Mouse (Mus musculus): ENCODE measurements around the gene Pagr1a.
A peak's percentile ranks its signal among the peaks of the same experiment; 100 is the strongest.

The Pagr1a gene

GRCm38 (mm10) chr7:127016971-127017949 is at the start of gene Pagr1a:
Gene Pagr1a (minus strand): TSS chr7:127017352.
- DNase-seq (ENCODE audit: low spot score): peak; percentile 100

GRCm38 (mm10) chr7:127066317-127066716 is 49.2 kb upstream of the Pagr1a start:
- DNase-seq (ENCODE audit: low spot score): no peak

GRCm38 (mm10) chr7:127065538-127065937 is 48.4 kb upstream of the Pagr1a start:
- no peak for DNase-seq (ENCODE audit: low spot score)

GRCm38 (mm10) chr7:127055026-127055585 is 38.0 kb upstream of the Pagr1a start:
- no peak for DNase-seq (ENCODE audit: low spot score)

GRCm38 (mm10) chr7:127041851-127042672 is 24.9 kb upstream of the Pagr1a start, which contains the start of gene Kif22:
Gene Kif22 (minus strand): TSS chr7:127042471.
- DNase-seq (ENCODE audit: low spot score): peak; percentile 94

GRCm38 (mm10) chr7:127031244-127031643 is 14.1 kb upstream of the Pagr1a start:
- no peak for DNase-seq (ENCODE audit: low spot score)

GRCm38 (mm10) chr7:127030172-127030571 is 13.0 kb upstream of the Pagr1a start:
- no peak for DNase-seq (ENCODE audit: low spot score)

GRCm38 (mm10) chr7:127027885-127028284 is 10.7 kb upstream of the Pagr1a start:
- no peak for DNase-seq (ENCODE audit: low spot score)

- peak; percentile 100 for DNase-seq (ENCODE audit: low spot score)
Observed at GRCm38 (mm10) chr7:127026984-127027726, 10.0 kb upstream of the Pagr1a start, which contains the start of gene Maz. Gene Maz (minus strand): TSS chr7:127027037.

- DNase-seq (ENCODE audit: low spot score): peak; percentile 82
Observed at GRCm38 (mm10) chr7:127026616-127026983, 9.4 kb upstream of the Pagr1a start.

GRCm38 (mm10) chr7:127026161-127026600 is 9.0 kb upstream of the Pagr1a start:
- peak; percentile 73 for DNase-seq (ENCODE audit: low spot score)

- DNase-seq (ENCODE audit: low spot score): peak; percentile 50
Observed at GRCm38 (mm10) chr7:127025556-127026160, 8.5 kb upstream of the Pagr1a start.

- peak; percentile 77 for DNase-seq (ENCODE audit: low spot score)
Observed at GRCm38 (mm10) chr7:127024755-127025555, 7.8 kb upstream of the Pagr1a start.

- no peak for DNase-seq (ENCODE audit: low spot score)
Observed at GRCm38 (mm10) chr7:127023896-127024690, 6.9 kb upstream of the Pagr1a start.

GRCm38 (mm10) chr7:127023272-127023691 is 6.1 kb upstream of the Pagr1a start:
- DNase-seq (ENCODE audit: low spot score): no peak

GRCm38 (mm10) chr7:127022528-127023271 is 5.5 kb upstream of the Pagr1a start:
- no peak for DNase-seq (ENCODE audit: low spot score)

- DNase-seq (ENCODE audit: low spot score): peak; percentile 49
Observed at GRCm38 (mm10) chr7:127021563-127022527, 4.7 kb upstream of the Pagr1a start.

All from retina, embryonic 14.5 days (tissue).